12 mouse cellular contexts compared by ENCODE assay signal in genomic region chr10:85972915-85973314, GRCm38 (mm10). TPM values are rescaled to one million over a fixed set of nuclear protein-coding genes. Genes with fewer than 3 reads are reported as not detected.
DNase-seq lines count a peak whose midpoint lies in the region; ATAC-seq and TF ChIP-seq lines count a peak whose summit lies in the region.
"Had no signal": no experiment of that assay in that cellular context is flagged by ENCODE, and none has a peak within 500 bp of the region (broad histone marks: within the 10 kb centered on the region; RNA-seq: fewer than 3 reads in every experiment).

No protein-coding gene starts in this region.

- peak overlapping the region; percentile 20; the same call in 1 of the 2 replicates for H3K27ac ChIP-seq in hindbrain, postnatal 0 days
- no peak overlapping the region for H3K27ac ChIP-seq in hindbrain, embryonic 10.5 days
- H3K27ac ChIP-seq: heart, embryonic 10.5 days had no signal

- H3K4me2 ChIP-seq in hindbrain, postnatal 0 days (ENCODE audit: low read depth, low read length) = no peak overlapping the region

- TF ChIP-seq CTCF in hindbrain, postnatal 0 days (IDR thresholded peaks at IDR 0.05; ENCODE audit: low read depth) = no peak

- no peaks in the 10 kb centered on the region for H3K27me3 ChIP-seq in hindbrain, postnatal 0 days (ENCODE audit: insufficient read depth, low read length)
- H3K27me3 ChIP-seq in hindbrain, embryonic 10.5 days (ENCODE audit: insufficient read depth, poor library complexity, severe bottlenecking) = no peaks in the 10 kb centered on the region

- peak; percentile 75 for DNase-seq in hindbrain, postnatal 0 days (ENCODE audit: low spot score)
- DNase-seq in hindbrain, embryonic 10.5 days (ENCODE audit: low spot score) = no peak
- DNase-seq in right cerebral cortex, postnatal 10 days (ENCODE audit: low spot score in 2 of 2) = peak; percentile 59 to 66
- no peak for DNase-seq in right cerebral cortex, postnatal 25 days
- DNase-seq in layer of hippocampus, postnatal 36 days = peak; percentile 26 to 29
- no peak for DNase-seq in retina, embryonic 14.5 days (ENCODE audit: low spot score)
- DNase-seq: embryo, embryonic 11 days; lung, adult 18-20 months had no signal

- no peak overlapping the region for H3K4me3 ChIP-seq in hindbrain, postnatal 0 days (ENCODE audit: low read length)
- H3K4me3 ChIP-seq in hindbrain, embryonic 10.5 days = no peak overlapping the region
- H3K4me3 ChIP-seq: heart, embryonic 10.5 days had no signal

- no peaks in the 10 kb centered on the region for H3K9me3 ChIP-seq in hindbrain, postnatal 0 days (ENCODE audit: low read length)
- H3K9me3 ChIP-seq in hindbrain, embryonic 10.5 days = no peaks in the 10 kb centered on the region; the same call in 1 of the 2 replicates
- H3K9me3 ChIP-seq: heart, embryonic 10.5 days had no signal

- H3K4me1 ChIP-seq in hindbrain, postnatal 0 days (ENCODE audit: insufficient read depth, low read length) = no peaks in the 10 kb centered on the region
- no peaks in the 10 kb centered on the region for H3K4me1 ChIP-seq in hindbrain, embryonic 10.5 days (replicated peaks)
- H3K4me1 ChIP-seq: heart, embryonic 10.5 days had no signal

- 68% methylated on average over 4 of the region's 4 CpGs for WGBS in hindbrain, postnatal 0 days
- 86% methylated on average over 4 of the region's 4 CpGs for WGBS in hindbrain, embryonic 10.5 days

- H3K9ac ChIP-seq in hindbrain, postnatal 0 days (replicated peaks; ENCODE audit: low read length) = no peak overlapping the region

- no peaks in the 10 kb centered on the region for H3K36me3 ChIP-seq in hindbrain, postnatal 0 days (ENCODE audit: insufficient read depth, low read length)
- no peaks in the 10 kb centered on the region for H3K36me3 ChIP-seq in hindbrain, embryonic 10.5 days
- H3K36me3 ChIP-seq: heart, embryonic 10.5 days had no signal

- ATAC-seq in hindbrain, postnatal 0 days = peak; percentile 93
- no peak for ATAC-seq in megakaryocyte, adult 5-6 weeks (ENCODE audit: poor library complexity, severe bottlenecking)

RNA-seq across cellular contexts. Expression of gene Rtcb, which starts 15.3 kb away (rescaled TPM):
- total RNA-seq in hindbrain, postnatal 0 days (2014; rRNA removed) = 90.8 and 91.8 TPM in 2 replicates
- 159 and 164 TPM in 2 replicates for polyA plus RNA-seq in hindbrain, postnatal 0 days (2015; fragmentation: Nextera tagmentation; extraction: Ambion mirVana)
- polyA plus RNA-seq in hindbrain, embryonic 10.5 days (2016; fragmentation: Nextera tagmentation; extraction: Ambion mirVana) = 192 and 211 TPM in 2 replicates
- total RNA-seq in layer of hippocampus, postnatal 36 days (2021) = 100 to 1,000 TPM; 102 to 107 TPM
- 34.3 and 38.8 TPM in 2 replicates for total RNA-seq in megakaryocyte, adult 5-6 weeks (2015)
- total RNA-seq in megakaryocyte, adult 5-6 weeks (2017) = 79.5 and 91.3 TPM in 2 replicates

RNA-seq across cellular contexts. Expression of gene Bpifc, which starts 38.8 kb away (rescaled TPM):
- 0.11 TPM in 1 of 2 replicates, not detected in the other for total RNA-seq in hindbrain, postnatal 0 days (2014; rRNA removed)
- 0.11 and 0.20 TPM in 2 replicates for polyA plus RNA-seq in hindbrain, postnatal 0 days (2015; fragmentation: Nextera tagmentation; extraction: Ambion mirVana)
- polyA plus RNA-seq in hindbrain, embryonic 10.5 days (2016; fragmentation: Nextera tagmentation; extraction: Ambion mirVana) = 0.05 TPM in 1 of 2 replicates, not detected in the other
- under 1 TPM in 1 of 2 experiments, not detected in 1; 0.12 TPM for total RNA-seq in layer of hippocampus, postnatal 36 days (2021)
- total RNA-seq in megakaryocyte, adult 5-6 weeks (2015) = 0.13 TPM in 1 of 2 replicates, not detected in the other
- total RNA-seq in megakaryocyte, adult 5-6 weeks (2017) = 0.07 TPM in 1 of 2 replicates, not detected in the other
- total RNA-seq: monocyte, adult 5-6 weeks had no signal
- polyA plus RNA-seq: large intestine, adult 2 months had no signal

RNA-seq across cellular contexts. Expression of gene Ascl4, which starts 45.4 kb away (rescaled TPM):
- total RNA-seq in hindbrain, postnatal 0 days (2014; rRNA removed) = 0.14 and 0.42 TPM in 2 replicates
- 0.25 and 0.34 TPM in 2 replicates for polyA plus RNA-seq in hindbrain, postnatal 0 days (2015; fragmentation: Nextera tagmentation; extraction: Ambion mirVana)
- 0.31 and 0.39 TPM in 2 replicates for polyA plus RNA-seq in hindbrain, embryonic 10.5 days (2016; fragmentation: Nextera tagmentation; extraction: Ambion mirVana)
- total RNA-seq in layer of hippocampus, postnatal 36 days (2021) = under 1 TPM; 0.22 to 0.58 TPM
- not detected in 2 replicates for total RNA-seq in megakaryocyte, adult 5-6 weeks (2015)
- total RNA-seq in megakaryocyte, adult 5-6 weeks (2017) = not detected in 2 replicates
- total RNA-seq: monocyte, adult 5-6 weeks had no signal
- polyA plus RNA-seq: large intestine, adult 2 months had no signal

RNA-seq across cellular contexts. Expression of gene Fbxo7, which starts 48.9 kb away (rescaled TPM):
- 14.6 and 17.7 TPM in 2 replicates for total RNA-seq in hindbrain, postnatal 0 days (2014; rRNA removed)
- polyA plus RNA-seq in hindbrain, postnatal 0 days (2015; fragmentation: Nextera tagmentation; extraction: Ambion mirVana) = 30.9 and 35.6 TPM in 2 replicates
- polyA plus RNA-seq in hindbrain, embryonic 10.5 days (2016; fragmentation: Nextera tagmentation; extraction: Ambion mirVana) = 16.5 and 19.8 TPM in 2 replicates
- 10 to 100 TPM; 22.2 to 24.8 TPM for total RNA-seq in layer of hippocampus, postnatal 36 days (2021)
- total RNA-seq in megakaryocyte, adult 5-6 weeks (2015) = 17.5 and 18.8 TPM in 2 replicates
- total RNA-seq in megakaryocyte, adult 5-6 weeks (2017) = 11.1 and 12.0 TPM in 2 replicates

RNA-seq across cellular contexts. Expression of gene Prdm4, which starts 56.0 kb away (rescaled TPM):
- total RNA-seq in hindbrain, postnatal 0 days (2014; rRNA removed) = 52.8 and 56.8 TPM in 2 replicates
- polyA plus RNA-seq in hindbrain, postnatal 0 days (2015; fragmentation: Nextera tagmentation; extraction: Ambion mirVana) = 11.7 and 11.8 TPM in 2 replicates
- 26.1 and 30.3 TPM in 2 replicates for polyA plus RNA-seq in hindbrain, embryonic 10.5 days (2016; fragmentation: Nextera tagmentation; extraction: Ambion mirVana)
- 10 to 100 TPM; 24.0 to 25.4 TPM for total RNA-seq in layer of hippocampus, postnatal 36 days (2021)
- 19.7 and 19.8 TPM in 2 replicates for total RNA-seq in megakaryocyte, adult 5-6 weeks (2015)
- total RNA-seq in megakaryocyte, adult 5-6 weeks (2017) = 22.5 and 24.2 TPM in 2 replicates

Comparison
In these comparisons a context has a peak if more than half of its experiments do, and no peak if none do; other contexts are left out.
1. DNase-seq: peak in hindbrain, postnatal 0 days (single experiment), right cerebral cortex, postnatal 10 days (2 of 2) and layer of hippocampus, postnatal 36 days (2 of 2); none in hindbrain, embryonic 10.5 days (single experiment), right cerebral cortex, postnatal 25 days (single experiment) and retina, embryonic 14.5 days (single experiment).